Mouse (Mus musculus): ENCODE data around the gene Fam193a.

DNA sequence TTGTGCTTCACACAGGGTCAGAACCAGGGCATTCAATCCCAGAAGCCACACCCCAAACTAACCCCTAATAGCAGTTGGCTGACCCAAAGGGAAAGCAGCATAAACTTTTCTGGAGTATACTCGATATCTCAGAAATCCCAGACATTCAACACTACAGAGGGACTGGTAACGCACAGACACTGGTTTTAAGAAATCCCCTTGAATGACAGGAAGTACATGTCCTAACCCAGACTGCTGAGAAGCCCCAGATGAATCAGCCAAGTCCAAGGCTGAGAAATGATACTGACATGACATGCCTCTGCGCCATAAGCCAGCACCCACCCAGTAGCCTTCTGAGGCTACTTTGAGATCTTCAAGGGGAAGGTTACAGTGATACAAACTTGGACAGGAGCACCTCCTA lies 131.9 kb downstream of the Fam193a start:
- TF ChIP-seq CTCF (IDR thresholded peaks at IDR 0.05; ENCODE audit: control insufficient read depth, insufficient read depth, insufficient replicate concordance, low read depth, low read length): no peak
- TF ChIP-seq POLR2A (IDR thresholded peaks at IDR 0.05; ENCODE audit: control insufficient read depth, low read depth, low read length): no peak

Measured in testis, adult 2 months (tissue).